11 mouse cellular contexts compared by ENCODE assay signal in genomic region chr3:62374831-62375230, GRCm38 (mm10). TPM values are rescaled to one million over a fixed set of nuclear protein-coding genes. Genes with fewer than 3 reads are reported as not detected.
A peak's percentile ranks its signal among the peaks of the same experiment; 100 is the strongest.
DNase-seq lines count a peak whose midpoint lies in the region; ATAC-seq and TF ChIP-seq lines count a peak whose summit lies in the region.
"Had no signal": no experiment of that assay in that cellular context is flagged by ENCODE, and none has a peak within 500 bp of the region (broad histone marks: within the 10 kb centered on the region; RNA-seq: fewer than 3 reads in every experiment).

No protein-coding gene starts in this region.

- H3K36me3 ChIP-seq in lung, embryonic 14.5 days (ENCODE audit: insufficient read depth), result no peaks in the 10 kb centered on the region
- H3K36me3 ChIP-seq: embryonic facial prominence, embryonic 13.5 days; G1E had no signal

- H3K27me3 ChIP-seq in lung, embryonic 14.5 days (ENCODE audit: insufficient read depth, low read length), result no peaks in the 10 kb centered on the region
- H3K27me3 ChIP-seq: embryonic facial prominence, embryonic 13.5 days had no signal

- H3K9me3 ChIP-seq in lung, embryonic 14.5 days (ENCODE audit: low read depth, low read length), result no peaks in the 10 kb centered on the region
- H3K9me3 ChIP-seq: embryonic facial prominence, embryonic 13.5 days; G1E had no signal

- peak; percentile 53 to 70 for DNase-seq in adrenal gland, adult (ENCODE audit: inconsistent age in 2 of 2, low spot score in 1 of 2)
- no peak for DNase-seq in adrenal gland, postnatal 4 days (ENCODE audit: low spot score in 2 of 2)
- peak; percentile 79 for DNase-seq in kidney, adult 11 months
- DNase-seq in lung, embryonic 14.5 days, result peak; percentile 61
- no peak for DNase-seq in left cerebral cortex, adult 8-10 months (ENCODE audit: low spot score in 2 of 2)
- no peak for DNase-seq in layer of hippocampus, postnatal 10 days (ENCODE audit: low spot score in 2 of 2)

- no peak overlapping the region for H3K4me2 ChIP-seq in lung, embryonic 14.5 days
- H3K4me2 ChIP-seq: embryonic facial prominence, embryonic 13.5 days; liver, embryonic 11.5 days had no signal

- H3K4me1 ChIP-seq in brown adipose tissue, adult 24 weeks (ENCODE audit: control insufficient read depth, insufficient read depth, insufficient read length, low read length), result peaks cover 10% of the 10 kb centered on the region
- no peaks in the 10 kb centered on the region for H3K4me1 ChIP-seq in lung, embryonic 14.5 days (ENCODE audit: insufficient read depth)
- H3K4me1 ChIP-seq: embryonic facial prominence, embryonic 13.5 days had no signal

- TF ChIP-seq CTCF in lung, embryonic 14.5 days (IDR thresholded peaks at IDR 0.05; ENCODE audit: low read depth), result no peak

- peak; percentile 62; the same call in 1 of the 2 replicates for ATAC-seq in lung, embryonic 14.5 days (ENCODE audit: insufficient read depth)
- ATAC-seq in megakaryocyte-erythroid progenitor cell, adult 5-6 weeks (replicated peaks; ENCODE audit: low FRiP score, low TSS enrichment, poor library complexity, severe bottlenecking), result no peak

- H3K9ac ChIP-seq in lung, embryonic 14.5 days, result no peak overlapping the region
- H3K9ac ChIP-seq: embryonic facial prominence, embryonic 13.5 days had no signal

- no peak overlapping the region for H3K4me3 ChIP-seq in brown adipose tissue, adult 24 weeks (ENCODE audit: insufficient read depth, low read depth, low read length)
- no peak overlapping the region for H3K4me3 ChIP-seq in lung, embryonic 14.5 days (ENCODE audit: low read depth, low read length)
- H3K4me3 ChIP-seq: embryonic facial prominence, embryonic 13.5 days had no signal

- 66% methylated on average over 6 of the region's 6 CpGs for WGBS in lung, embryonic 14.5 days

- peak overlapping the region; percentile 92 for H3K27ac ChIP-seq in brown adipose tissue, adult 24 weeks (replicated peaks; ENCODE audit: low read depth, low read length)
- H3K27ac ChIP-seq in lung, embryonic 14.5 days (ENCODE audit: low read depth), result no peak overlapping the region; the same call in 1 of the 2 replicates
- H3K27ac ChIP-seq: embryonic facial prominence, embryonic 13.5 days had no signal

RNA-seq across cellular contexts. Expression of gene Arhgef26, which starts 36.7 kb away (rescaled TPM):
- total RNA-seq in adrenal gland, postnatal 4 days (2021), result 1 to 10 TPM; 6.8 to 8.5 TPM
- polyA plus RNA-seq in brown adipose tissue, adult 24 weeks (2012; ENCODE audit: insufficient read depth, insufficient read length, missing spikeins), result 0.83 and 1.8 TPM in 2 replicates
- polyA plus RNA-seq in lung, embryonic 14.5 days (2014; fragmentation: Nextera tagmentation; extraction: Ambion mirVana), result 11.7 and 13.6 TPM in 2 replicates
- 10 to 100 TPM; 25.0 to 29.8 (median 27.0) TPM for total RNA-seq in left cerebral cortex, adult 8-10 months (2022)
- not detected in 2 replicates for total RNA-seq in megakaryocyte-erythroid progenitor cell, adult 5-6 weeks (2014; fragmentation: Nextera tagmentation)
- total RNA-seq in megakaryocyte-erythroid progenitor cell, adult 5-6 weeks (2017), result 0.23 TPM in 1 of 2 replicates, not detected in the other
- total RNA-seq in layer of hippocampus, postnatal 10 days (2021), result 10 to 100 TPM; 47.6 to 47.8 TPM
- polyA plus RNA-seq: G1E had no signal

Comparison
In these comparisons a context has a peak if more than half of its experiments do, and no peak if none do; other contexts are left out.
1. DNase-seq: peak in adrenal gland, adult (2 of 2), kidney, adult 11 months (single experiment) and lung, embryonic 14.5 days (single experiment); none in adrenal gland, postnatal 4 days (0 of 2), left cerebral cortex, adult 8-10 months (0 of 2) and layer of hippocampus, postnatal 10 days (0 of 2).
2. RNA of gene Arhgef26, which starts 36.7 kb away (total RNA-seq): 47.6 to 47.8 TPM in layer of hippocampus, postnatal 10 days, 25.0 to 29.8 TPM in left cerebral cortex, adult 8-10 months and 6.8 to 8.5 TPM in adrenal gland, postnatal 4 days; 0.23 TPM in megakaryocyte-erythroid progenitor cell, adult 5-6 weeks; every median in the first group is over 4 times any median in the second.